Mouse (Mus musculus) mouse embryonic stem cell (cell line): ENCODE measurements at regions not wholly inside any gene's neighbourhood (a gene's known extent, or its start where the extent isn't known, plus 50 kb on each side); places are given as distances from the start of the nearest gene placed in this dataset.
"Not testable (repeated sequence)": the region's sequence is repeated elsewhere in the genome, so short reads cannot be mapped to it uniquely, and the experiment has no call there.

Experiments
- in situ Hi-C, 2 experiments: fragments of 300-500 bp; cut with MboI; formaldehyde crosslinking; loops; 1 replicate in 1 of 2; 3 replicates in 1 of 2; pipeline ENCODE4 v1.14.3; 2019 to 2020; ENCODE audit warnings: low sequenced_read_pairs in 2 of 2, low pct_unique_long_range_greater_than_20kb in 1 of 2, mixed read lengths in 1 of 2; ENCODE audit not compliant: unreplicated experiment in 1 of 2

DNA sequence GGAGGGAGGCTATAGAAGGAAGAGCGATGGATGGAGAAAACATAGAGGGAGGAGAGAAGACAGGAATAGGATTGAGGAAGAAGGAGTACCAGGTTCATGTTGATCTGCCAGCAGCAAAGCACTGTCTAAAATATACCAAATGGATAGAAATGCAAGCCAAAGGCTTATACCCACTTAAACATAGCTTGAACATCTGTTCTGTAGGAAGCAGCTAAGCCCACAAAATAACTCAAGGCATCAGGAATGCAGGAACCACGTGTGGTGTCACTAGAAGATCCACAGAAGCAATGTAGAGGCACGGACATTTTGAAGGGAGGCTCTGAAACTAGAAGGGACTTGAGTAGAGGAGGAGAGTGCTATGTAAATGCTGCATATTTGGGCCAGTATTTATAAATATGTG lies 78.9 kb downstream of the Smgc start:
- in situ Hi-C loops: no loop called here

DNA sequence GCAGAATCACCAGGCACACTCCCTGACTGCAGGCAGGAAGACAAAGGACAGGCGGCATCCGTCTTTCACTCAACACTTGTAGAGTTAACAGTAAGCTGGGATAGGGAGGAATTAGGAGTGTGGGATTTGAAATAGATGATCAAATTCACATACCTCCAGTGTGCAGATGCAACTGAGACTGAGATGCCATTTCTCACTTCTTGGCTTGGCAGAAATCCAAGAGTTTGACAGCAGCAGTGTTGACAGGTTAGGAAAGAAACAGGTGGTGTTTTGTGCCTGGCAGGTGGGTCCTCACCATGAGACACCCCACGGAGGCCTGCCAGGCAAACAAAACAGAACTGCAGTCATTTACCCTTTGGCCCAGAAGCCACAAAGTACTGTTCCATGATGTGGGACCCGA lies 79.8 kb downstream of the Smgc start:
- in situ Hi-C loops: no loop called here

DNA sequence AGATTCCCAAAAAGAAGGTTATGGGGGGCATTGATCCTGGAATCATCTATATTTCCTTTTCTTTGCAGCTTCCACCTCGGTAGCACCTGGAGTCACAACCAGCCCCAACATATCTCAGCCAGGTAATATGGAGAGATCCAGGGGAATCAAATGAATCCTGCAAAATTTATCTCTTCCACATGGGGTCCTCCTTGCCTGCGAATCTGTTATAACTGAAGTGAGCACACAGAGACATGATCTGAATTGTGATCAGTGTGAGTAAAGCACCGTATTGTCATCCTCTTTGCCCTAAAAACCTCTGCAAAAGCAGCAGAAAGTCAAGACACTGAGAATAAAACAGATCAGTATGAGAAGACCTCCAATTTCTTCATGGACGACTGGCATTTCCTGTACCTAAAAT lies 86.5 kb downstream of the Smgc start:
- in situ Hi-C loops: no loop called here

DNA sequence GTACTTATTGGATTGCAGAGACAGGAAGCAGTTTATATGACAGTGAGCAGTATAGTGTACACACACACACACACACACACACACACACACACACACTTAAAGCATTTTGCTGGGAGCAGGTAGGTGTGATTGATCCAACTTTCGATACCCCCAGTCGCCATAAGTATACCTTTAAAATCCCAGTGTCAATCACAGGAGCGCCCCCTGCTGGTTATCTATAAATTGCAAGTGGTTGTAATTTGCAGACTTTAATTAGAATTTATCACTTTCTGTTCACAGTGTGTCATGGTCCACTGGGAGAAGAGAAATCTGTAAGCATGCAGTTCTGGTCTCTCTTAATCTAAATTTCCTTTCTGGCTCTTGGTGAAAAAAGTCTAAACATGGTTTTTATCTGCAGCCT lies 89.4 kb downstream of the Smgc start:
- in situ Hi-C loops: no loop called here

DNA sequence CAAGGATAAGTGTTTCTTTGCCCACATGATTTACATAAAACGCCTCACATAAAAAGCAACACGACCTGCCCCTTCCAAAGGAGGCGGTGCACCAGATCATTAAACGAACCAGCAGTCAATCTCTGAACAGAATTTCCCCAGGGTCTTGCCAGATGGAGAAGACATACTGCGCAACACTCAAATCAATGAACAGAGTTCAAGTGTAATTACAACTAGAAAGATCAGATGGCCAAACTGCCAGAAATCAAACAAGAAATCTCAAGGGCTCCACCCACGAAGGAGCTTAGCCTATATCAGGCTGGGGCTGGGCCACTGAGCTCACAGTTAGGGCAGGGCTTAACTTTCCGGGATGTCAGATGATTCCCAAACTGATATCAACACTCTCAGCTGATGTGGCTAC lies 90.4 kb downstream of the Smgc start:
- in situ Hi-C loops: no loop called here

DNA sequence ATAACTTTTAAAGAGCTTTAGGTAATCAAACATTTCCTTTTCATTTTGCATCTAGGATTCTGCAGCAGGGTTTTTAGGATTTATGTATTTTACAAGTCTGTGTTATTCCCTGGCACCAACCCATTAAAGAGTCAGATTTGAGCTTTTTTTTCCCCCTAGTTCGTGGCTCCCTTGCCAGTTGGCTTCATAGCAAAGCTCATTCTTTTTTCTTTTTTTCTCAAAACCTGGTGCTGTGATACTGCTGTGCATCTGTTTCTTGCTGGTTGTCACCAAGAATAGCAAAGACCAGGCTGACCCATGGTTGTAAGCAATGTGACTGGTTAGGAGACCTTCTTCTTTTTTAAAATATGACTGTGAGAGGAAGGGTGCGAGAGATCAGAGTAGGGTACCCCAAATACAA lies 93.7 kb upstream of the Cntn1 start:
- in situ Hi-C loops: no loop called here

DNA sequence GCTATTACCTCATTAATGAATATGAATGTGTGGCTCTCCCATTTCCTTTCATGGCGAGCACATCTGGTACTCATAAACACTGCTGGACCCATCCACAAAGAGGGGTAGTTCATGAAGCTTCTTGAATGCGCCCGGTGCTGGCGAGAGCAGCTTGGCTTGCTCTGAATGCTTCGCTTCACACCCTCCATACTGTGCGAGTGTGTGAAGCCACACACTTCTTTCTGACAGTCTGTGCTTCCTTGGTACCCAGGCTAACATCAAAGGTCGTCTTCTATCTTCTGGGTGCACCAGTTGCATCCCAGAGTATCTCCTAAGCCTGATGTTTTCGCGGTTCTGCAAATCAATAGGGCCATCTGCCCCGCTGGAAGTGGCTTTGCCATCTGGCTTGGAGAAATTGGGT lies 85.8 kb upstream of the Cntn1 start:
- in situ Hi-C loops: loop anchor here in 1 of 2 experiments (10.0 kb wide), 1 partner anchor 270 kb away; no protein-coding TSS in a partner anchor

DNA sequence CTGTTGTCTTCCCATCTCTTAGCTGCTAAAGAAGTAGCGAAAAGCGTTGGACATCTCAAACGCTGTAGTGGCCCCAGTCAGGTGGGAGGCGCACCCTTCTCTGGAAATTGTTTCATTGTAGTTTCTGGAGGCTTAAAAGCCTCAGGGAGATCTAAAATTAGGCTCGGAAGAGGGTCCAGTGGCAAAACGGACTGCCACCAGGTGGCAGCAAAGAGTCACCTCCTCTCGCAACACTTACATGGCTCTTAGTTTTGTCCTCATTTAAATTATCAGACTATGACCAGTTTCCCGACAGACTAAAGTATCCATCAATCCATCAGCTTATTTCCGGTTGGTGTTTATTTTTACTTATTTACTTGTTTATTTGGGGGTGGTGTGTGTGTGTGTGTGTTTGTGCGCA lies 81.6 kb upstream of the Cntn1 start:
- in situ Hi-C loops: loop anchor here in 1 of 2 experiments (10.0 kb wide), 1 partner anchor 265 kb away; no protein-coding TSS in a partner anchor

DNA sequence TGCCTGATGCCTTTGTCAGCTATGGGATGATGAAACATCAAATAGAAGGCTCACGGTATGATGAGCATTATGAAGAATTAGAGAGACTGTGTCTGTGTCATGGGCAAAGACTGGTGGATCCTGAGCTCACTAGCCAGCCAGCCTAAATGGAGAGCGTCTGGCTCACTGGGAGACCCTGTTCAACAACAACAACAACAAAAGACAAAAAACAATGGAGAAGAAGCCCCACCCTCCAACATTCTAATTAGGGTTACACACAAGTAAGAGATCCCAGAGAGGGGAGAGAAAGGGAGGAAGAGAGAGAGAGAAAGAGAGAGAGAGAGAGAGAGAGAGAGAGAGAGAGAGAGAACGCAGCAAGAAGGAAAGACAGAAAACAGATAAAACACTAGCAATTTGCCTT lies 79.6 kb upstream of the Cntn1 start:
- in situ Hi-C loops: no loop called here

DNA sequence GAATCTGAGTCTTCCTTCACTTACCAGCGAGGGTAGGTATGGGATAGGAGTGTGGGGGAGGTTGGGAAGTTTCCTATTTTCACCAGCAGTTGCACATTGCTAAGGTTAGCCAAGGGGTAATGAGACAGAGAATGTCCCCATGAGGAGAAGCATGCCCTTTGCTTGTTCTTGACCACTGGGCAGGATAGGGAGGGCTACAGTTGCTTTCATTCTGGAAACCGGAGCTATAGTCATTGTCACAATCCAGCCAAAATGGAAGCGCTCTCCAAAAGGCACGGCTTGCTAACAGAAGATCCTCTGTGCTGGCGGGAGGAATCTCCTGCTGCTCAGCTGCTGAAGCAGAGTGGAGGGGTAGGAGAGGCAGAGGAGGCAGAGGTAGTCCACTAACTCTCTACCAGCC lies 79.1 kb upstream of the Cntn1 start:
- in situ Hi-C loops: no loop called here

DNA sequence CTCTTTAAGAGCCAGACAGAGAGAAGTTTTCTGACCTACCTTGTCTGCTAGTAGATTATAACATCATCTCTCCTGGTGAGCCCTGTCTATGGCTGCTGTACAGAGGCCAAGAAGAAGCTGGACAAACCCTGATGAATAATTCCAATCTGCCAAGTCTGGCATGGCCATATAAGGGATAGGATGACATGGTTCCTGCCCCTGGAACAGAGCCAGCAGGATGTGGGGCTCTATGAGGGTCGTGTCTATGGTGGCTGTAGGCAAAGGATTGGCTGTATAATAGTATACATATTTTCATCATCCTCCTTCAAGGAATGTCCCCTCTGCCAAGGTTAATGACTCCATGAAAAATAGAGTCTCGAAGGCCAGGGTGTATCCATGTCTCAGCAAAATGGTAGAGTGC lies 75.4 kb upstream of the Cntn1 start:
- in situ Hi-C loops: no loop called here

DNA sequence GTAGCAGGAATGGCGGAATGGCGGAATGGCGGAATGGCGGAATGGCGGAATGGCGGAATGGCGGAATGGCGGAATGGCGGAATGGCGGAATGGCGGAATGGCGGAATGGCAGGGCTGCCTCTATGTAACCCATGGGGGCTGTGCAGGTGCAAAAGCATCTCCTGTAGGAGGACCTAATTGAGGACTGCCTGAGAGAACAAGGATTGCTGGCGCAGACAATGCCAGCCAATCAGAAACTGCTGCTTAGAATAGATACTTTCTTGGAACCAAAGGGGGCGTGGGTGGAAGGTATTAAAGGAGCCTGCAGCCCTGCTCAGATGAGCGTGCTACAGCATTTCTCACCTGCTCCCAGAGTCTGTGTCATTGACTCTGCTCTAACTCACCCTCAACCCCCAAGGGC lies 67.8 kb upstream of the Cntn1 start:
- in situ Hi-C loops: not testable (repeated sequence)

DNA sequence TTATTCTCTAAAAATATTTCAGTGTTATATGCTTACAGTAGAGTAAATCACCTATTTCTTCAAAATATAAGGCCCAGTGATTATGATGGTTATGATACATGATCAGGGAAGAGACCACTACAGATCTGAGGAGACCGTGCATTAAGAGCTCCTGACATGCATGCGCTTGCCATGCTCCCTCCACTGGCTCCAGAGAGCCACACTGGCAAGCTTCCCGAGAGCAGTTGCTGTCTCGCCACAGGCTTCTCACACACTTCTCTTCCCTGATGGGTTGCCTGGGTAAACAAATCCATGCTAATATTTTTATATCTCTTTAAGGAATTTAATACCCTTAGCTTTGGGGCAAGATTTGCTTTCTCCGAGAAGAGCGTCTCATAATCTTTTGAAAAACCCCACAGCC lies 50.9 kb upstream of the Cntn1 start:
- in situ Hi-C loops: no loop called here
